Mouse (Mus musculus): Measurements from ENCODE around the gene Nup133.
A peak's percentile ranks its signal among the peaks of the same experiment; 100 is the strongest.
"Not testable (repeated sequence)": the region's sequence is repeated elsewhere in the genome, so short reads cannot be mapped to it uniquely, and the experiment has no call there.

Nup133 gene

DNA sequence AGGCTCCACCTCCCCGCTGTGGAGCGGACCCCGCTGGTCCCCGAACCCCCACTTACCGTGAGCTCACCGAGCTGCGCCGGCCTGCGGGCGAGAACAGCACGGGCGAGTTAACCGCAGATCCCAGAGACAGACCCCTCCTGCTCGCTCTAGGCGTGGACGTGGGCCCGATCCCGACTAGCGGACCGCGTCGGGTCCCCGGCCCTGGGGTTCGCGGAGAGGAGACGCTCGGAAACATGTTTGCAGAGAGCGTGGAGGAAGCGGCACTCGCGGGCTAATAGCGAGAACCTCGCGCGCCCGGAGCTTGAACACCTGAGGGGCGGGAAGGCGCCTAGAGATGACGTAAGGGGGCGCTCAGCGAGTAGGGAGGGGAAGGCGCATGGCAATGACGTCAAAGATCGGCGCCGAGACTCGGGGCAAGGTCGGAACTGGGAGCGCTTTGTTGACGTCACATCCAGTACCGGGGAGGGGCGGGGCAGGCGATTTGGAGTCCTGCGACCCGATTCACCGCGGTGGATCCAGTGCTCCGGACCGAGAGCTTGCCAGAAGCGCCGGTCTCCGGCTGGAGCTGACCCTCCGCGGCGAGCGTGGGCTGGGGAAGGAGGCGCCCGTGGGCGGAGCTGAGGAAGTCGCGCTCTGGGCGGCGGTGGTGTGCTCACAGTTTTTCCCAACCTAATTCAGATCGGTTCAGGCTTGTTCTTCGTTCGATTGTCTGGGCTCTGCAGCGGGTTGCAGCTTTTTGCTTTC is at the start of gene Nup133:
Nup133 (minus strand) TSS at position 324 of the 744 bp plus-strand sequence.
- DNase-seq (ENCODE audit: low read depth, low spot score), result peak; percentile 100

DNA sequence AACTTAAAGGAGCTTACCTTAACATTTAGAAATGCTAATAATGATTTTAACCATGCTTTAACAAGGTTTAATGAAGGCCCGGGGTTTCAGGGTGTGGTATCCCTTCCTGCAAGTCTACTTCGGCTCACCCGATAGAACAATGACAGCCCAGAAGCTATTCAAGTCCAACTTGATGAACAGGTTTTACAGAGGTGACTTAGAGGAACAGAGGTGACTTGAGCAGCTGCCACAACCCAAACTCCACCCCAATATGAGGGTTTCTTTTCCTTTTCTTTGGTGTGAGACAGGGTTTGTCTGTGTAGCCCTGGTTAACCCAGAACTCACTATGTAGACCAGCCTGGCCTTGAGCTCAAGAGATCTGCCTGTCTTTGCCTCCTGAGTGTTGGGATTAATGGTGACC is 44.9 kb upstream of the Nup133 start:
- no peak for DNase-seq (ENCODE audit: low read depth, low spot score)

DNA sequence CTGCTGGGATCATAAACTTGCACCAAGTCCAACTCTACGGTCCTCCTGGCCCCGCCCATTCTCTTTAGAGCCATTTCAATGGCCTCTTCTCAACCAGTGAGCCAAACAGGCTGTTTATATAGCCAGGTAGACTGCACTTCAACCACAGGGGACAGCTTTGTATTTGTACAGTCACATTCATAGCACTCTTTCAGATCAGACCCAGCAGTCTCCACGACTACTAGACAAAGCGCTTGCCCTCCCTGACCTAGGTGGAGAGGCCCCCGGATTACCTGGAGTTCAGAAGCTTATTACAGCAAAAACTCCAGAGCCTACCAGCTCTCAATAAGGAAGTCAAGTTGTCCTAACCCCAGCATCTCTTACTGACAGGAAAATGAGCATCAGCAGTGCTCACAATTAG is 44.5 kb upstream of the Nup133 start:
- DNase-seq (ENCODE audit: low read depth, low spot score), result no peak

DNA sequence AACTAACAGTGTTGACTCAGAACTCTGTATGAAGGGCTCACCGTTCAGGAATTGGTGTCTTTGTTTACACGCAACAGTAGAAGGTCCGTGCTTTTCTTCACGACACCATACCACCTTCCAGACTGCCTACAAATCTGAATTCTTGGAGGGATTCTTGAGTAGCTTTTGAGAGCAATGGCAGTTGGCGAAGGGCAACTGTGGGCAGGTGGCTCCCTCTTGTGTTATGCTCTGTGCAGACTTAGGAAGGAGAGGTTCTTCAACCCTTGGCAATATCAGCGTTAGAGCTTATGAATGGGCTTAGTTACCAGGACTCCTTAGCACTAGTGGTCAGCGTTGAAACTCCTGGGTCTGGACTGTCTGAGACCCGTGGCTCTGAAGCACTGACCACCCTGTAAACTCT is 43.5 kb upstream of the Nup133 start:
- peak; percentile 12 for DNase-seq (ENCODE audit: low read depth, low spot score)

DNA sequence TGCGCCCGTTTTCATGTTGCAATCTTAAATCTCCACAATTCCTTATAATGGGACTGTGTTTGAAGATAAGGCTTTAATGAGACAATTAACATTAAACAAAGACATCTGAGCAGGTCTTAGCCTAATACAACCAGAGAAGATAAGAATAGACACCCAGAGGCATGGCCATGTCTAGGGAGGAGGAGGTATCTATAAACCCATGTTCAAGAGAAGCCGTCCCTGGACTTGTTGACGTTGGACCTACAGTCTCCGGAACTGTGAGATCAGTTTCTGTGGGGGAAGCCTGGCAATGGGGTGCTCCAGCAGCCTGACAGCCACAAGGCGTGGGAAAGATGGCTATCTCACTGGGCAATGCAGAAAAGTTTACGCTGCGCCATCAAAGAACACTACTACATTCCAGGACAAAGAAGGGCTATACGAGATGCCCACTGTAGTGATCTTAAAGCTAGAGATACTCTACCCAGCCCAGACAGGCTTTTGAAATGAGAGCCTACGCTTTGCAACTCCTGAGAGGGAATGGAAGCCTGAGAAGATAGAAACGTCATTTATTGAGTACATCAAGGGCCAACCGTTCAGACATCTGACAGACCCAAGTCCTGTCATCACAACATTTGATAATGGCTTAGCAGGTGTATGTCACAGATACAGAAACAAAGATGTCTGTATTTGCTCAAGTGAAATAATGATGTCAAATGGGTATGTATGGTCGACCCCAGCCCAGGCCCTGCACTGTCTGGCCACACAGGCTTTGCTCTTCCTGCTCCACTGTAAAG is 41.4 kb upstream of the Nup133 start:
- no peak for DNase-seq (ENCODE audit: low read depth, low spot score)

DNA sequence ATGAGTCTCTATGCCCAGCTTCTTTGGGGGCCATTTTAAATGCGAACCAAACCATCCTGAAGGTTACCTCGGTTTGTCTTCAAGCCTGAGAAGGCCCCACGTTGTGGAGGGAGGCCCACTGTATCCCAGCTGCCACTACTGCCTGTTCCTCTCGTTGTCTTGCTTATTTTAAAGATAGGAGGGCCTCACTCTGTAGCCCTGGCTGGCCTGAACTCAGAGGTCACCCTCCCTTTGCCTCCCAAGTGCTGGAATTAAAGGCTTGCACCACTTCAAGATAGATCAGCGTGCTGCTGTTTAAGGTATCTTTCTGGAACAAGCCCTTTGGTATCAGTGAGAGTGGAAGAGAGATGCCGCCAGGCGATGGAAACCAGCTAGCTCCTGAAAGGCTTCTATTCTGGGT is 40.1 kb upstream of the Nup133 start:
- DNase-seq (ENCODE audit: low read depth, low spot score), result no peak

DNA sequence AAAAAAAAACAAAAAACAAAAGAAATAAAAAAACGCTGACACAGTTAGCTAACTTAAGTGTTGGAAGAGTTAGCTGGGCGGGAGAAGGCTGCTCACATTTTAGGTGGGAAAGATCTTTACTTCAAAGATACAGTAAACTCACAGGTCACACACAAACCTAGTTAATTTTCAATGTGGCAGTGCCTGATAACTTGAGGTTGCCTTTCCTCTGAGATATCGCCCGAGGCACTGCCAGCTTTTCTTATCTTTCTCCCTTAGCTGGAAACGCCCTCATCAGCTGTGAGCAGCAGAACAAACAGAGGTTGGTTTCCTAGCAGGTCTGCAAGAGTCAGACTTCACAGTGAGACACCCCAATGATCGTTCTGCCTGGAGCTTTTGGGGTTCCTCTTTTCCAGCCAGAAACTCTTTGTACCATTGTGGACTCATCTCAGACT is 39.6 kb upstream of the Nup133 start:
- DNase-seq (ENCODE audit: low read depth, low spot score), result no peak

DNA sequence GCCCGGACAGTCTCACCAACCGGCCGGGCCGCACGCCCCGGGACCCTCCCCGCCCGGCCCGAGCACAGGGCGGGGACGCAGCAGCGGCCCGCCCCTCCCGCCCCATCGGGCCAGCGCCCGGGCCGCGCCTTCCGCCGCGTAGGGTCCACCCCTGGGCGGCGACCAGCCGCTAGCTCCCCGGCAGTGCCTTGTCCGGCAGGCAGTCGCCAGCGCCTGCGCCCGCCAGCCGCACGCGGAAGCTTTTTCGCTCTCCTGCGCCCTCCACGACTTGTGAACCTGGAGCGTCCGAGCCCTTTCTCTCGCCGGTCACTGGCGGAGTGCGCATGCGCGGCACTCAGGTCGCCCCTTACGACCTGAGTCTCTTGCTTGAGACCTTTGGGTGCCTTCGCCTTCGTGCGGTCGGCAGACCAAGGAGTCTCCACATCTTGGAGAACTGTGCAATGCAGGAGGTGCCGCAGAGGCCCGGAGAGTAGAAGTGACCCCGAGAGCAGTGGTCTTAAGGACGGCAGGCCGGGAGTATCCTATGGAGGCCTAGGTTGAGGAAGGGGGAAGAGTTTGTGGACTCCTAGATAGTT is 33.8 kb upstream of the Nup133 start, which contains the start of gene Abcb10:
Abcb10 (minus strand) TSS at position 297 of the 575 bp plus-strand sequence.
- DNase-seq (ENCODE audit: low read depth, low spot score), result peak; percentile 65

DNA sequence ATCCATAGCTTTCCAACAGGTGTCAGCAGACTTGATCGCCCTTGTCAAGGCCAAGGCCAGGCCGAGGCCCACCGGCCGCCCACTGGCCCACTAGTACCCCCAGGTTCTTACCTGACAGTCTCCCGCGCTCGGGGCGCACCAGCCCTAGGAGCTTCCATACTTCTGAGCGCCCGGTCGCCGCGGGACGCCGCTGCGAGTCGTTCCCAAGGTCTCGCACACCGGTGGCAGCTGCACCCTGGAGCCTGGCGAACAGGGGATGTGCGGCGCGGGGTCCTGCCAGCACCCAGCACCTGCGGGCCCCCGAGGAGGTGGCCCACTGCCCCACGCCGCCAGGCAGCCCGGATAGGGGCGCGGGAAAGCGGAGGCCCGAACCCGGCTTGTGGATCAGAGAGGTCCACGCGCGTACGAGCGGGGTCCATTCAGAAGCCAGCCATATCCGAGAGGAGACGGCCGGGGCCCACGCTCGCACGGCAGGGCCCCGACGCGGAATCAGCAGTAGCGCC is 33.3 kb upstream of the Nup133 start:
- DNase-seq (ENCODE audit: low read depth, low spot score), result peak; percentile 24

DNA sequence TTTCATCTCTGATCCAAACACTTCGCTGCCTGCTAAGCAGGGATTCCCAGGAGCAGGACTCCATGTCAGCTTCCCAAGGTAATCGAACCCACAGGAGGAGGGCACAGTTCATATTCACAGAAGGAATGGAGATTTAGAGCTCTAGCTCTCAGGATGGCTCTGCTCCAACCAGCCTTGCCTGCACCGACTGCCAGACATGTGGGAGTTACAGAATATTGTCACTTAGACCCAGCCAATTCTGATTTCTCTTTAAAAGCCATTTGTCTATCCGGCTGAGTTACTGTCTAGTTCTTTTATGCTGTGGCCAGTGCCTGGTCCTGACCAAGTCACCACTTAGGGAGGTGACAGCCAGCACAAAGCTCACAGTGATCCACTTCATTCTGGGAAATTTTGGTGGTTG is 32.6 kb upstream of the Nup133 start:
- DNase-seq (ENCODE audit: low read depth, low spot score), result no peak

DNA sequence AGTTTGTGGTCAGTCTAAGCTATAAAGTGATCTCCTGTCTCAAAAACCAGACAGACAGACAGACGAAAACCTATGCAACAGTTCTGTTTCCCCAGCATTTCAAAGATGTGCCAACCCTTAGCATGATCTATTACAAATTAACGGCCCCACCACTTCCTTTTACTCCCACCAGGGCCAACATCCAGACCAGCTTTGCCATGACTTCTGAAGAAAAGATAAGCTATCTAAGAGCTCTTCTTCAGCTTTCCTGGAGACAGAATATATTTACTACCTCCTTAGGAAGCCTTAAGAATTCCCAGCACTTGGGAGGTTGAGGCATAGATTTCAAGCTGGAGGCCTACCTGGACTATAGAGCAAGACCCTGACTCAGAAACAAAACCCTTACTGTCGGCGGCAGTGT is 31.2 kb upstream of the Nup133 start:
- DNase-seq (ENCODE audit: low read depth, low spot score), result no peak

DNA sequence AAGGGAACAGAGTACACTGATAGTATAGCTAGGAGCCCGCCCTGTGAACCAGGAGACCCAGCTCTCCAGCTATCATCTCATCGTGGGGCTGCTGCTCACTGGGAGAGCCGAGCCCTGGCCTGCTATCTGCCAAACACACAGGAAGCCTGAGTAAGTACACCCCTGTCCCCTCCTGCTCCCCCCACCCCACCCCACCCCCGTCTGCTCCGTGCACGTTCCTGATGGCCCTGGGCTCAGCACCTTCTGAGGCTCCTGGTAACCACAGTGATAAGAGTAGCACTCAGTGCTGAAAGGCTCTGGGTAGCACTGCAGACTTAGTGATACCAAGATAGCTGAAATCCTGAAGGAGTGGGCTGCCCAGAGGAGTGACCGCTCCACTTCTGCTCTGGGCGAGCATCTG is 29.9 kb upstream of the Nup133 start:
- no peak for DNase-seq (ENCODE audit: low read depth, low spot score)

DNA sequence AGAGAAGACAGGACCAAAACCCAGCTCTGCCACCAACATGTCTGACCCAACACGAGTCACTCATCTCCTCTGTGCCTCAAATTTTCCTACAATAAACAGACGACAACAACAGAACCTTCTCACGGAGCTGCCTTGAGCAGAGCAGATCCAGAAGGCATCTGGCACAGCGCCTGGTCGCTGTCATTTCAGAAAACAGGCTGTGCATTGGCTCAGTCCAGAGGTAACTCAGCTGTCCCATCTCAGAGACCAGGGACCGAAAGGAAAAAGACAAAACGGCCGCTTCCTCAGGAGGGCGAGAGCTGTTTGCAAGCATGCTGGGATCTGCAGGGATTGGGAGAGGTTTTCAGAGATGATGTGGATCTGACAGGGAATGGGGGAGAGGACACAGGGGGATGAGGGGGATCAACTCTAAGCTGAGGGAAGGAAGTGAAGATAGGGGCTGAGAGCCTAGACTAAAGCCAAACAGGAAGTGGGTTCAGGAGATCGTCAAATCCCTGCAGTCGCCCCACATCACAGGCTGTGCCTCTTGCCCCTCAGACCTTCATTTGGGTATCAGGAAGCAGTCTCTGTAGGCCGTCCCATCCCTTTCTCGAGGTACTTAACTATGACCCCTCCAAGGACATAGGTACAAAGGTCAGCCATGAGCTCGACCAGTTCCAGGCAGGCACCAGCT is 29.2 kb upstream of the Nup133 start:
- DNase-seq (ENCODE audit: low read depth, low spot score), result no peak

DNA sequence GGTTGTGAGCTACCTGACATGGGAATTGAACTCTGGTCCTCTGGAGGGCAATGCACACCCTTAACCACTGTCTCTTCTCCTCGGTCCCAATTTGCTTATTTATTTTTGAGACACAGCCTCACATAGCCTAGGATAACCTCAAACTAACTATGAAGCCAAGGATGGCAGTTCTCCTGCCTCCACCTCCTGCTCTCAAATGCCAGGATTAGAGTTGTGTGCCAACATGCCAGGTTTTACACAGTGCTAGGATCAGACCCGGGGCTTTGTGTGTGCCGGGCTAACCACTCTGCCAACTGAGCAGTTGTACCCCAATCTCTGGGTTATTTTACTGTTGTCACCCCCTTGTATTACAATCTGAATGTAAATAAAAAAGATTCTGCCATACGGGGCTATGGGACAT is 28.4 kb upstream of the Nup133 start:
- no peak for DNase-seq (ENCODE audit: low read depth, low spot score)

DNA sequence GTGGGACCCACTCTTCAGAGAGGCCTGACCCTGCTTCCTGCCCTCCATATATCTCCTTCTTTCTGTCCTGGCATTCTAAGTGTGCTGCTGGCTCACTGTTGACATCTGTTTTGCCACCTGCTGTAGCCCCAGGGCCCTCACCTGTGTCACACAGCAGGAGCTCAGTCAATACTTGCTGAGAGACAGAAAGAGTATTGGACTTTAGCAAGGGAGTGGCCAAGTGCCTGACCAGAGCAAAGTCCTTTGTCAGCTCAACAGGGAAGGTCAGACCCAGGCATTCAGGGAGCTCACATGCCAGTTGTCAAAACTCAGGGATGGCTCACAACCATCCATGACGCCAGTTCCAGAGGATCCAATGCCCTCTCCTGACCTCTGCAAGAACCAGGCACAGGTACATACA is 24.4 kb upstream of the Nup133 start:
- DNase-seq (ENCODE audit: low read depth, low spot score), result no peak

DNA sequence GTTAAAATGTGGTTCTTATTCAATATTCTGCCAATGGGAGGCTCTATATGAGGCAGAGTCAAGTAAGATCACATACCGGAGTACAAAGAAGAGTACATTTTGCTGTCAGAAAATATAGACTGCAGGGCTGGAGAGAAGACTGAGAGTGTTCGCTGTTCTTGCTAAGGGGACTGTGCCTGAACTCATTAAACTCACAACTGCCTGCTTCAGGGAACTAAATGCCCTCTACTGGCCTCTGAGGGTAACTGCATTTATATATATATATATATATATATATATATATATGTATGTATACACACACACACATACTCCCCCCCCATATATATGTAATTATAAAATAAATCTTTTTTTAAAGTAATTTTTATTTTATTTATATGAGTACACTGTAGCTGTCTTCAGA is 17.8 kb upstream of the Nup133 start:
- peak; percentile 46 for DNase-seq (ENCODE audit: low read depth, low spot score)

DNA sequence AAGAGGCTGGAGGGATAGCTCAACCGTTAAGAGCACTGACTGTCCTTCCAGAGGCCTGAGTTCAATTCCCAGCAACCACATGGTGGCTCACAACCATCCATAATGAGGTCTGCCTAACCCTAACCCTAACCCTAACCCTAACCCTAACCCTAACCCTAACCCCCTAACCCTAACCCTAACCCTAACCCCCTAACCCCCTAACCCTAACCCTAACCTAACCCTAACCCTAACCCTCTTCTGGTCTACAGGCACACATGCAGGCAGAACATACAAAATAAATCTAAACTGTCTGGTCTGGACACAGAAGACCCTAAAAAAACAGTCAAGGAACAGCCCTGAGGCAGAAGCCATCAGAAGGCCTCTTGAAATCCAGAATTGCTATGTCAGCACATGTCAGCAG is 12.3 kb upstream of the Nup133 start:
- DNase-seq (ENCODE audit: low read depth, low spot score), result no peak

DNA sequence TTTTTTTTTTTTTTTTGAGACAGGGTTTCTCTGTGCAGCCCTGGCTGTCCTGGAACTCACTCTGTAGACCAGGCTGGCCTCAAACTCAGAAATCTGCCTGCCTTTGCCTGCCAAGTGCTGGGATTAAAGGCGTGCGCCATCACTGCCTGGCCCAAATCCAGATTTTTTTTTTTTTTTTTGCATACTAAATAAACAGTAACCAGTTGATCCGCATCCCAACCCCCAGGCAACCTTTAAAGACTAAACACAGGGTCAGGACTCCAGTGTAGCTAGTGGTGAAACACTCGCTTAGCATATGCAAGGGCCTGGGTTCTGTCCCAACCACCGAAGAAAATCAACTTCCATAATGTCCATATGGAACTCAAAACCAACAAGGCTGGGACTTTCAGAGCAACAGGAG is 11.5 kb upstream of the Nup133 start:
- DNase-seq (ENCODE audit: low read depth, low spot score), result not testable (repeated sequence)

DNA sequence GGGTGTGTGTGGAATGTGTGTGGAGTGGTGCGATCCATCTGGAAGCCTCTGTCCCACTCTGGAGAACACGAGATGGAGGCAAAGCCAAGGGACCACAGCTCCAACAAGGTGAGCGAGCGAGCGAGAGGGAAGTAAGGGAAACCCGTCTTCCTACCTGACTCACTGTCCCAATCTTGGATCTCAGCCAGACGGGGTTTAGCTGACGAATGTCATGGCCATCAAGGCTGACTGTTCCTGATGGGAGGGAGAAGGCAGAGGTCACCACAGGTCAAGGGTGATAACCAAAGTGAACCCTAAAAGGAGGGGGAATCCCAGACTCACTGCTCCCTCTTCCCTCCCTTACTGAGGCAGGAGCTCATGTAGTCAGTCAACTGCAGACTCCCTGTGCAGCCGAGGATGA is 11.0 kb upstream of the Nup133 start:
- DNase-seq (ENCODE audit: low read depth, low spot score), result no peak

DNA sequence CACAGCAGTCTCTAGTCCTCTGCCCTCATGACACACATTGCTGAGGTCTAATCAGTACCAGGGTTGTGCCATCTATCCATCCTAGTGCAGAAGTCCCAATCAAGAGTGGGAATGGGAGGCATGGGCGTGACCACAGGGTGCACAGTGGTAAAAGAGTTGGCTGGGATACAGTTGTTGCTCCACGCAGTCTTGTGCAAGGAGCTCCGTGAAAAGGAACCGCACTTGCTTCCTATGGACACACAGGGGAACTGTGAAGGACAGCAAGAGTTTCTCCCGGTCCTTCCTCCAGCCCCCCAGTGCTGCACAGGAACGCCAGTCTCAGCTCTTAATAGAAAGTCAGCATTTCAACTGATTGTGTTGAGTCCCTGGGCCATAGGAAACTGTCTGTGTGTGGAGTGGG is 10.4 kb upstream of the Nup133 start:
- no peak for DNase-seq (ENCODE audit: low read depth, low spot score)

DNA sequence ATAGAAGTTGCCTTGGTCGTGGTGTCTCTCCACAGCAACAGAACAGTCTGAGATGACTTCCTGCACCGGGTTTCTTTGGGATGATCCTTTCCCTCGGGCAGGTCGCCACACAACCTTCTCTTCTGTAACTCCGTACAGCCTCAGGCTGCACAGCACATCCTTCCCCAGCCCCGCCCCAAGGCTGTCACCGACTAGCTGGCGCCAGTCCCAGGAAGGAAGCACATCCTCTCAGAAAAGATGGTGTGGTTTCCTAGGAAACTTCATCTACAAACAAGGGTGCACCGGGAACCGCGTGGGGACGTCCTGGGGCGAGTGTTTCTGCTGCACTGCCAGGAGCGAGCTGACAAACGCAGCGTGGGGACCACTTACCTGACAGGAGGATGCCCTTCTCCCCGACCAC is 9.1 kb upstream of the Nup133 start:
- DNase-seq (ENCODE audit: low read depth, low spot score), result no peak

DNA sequence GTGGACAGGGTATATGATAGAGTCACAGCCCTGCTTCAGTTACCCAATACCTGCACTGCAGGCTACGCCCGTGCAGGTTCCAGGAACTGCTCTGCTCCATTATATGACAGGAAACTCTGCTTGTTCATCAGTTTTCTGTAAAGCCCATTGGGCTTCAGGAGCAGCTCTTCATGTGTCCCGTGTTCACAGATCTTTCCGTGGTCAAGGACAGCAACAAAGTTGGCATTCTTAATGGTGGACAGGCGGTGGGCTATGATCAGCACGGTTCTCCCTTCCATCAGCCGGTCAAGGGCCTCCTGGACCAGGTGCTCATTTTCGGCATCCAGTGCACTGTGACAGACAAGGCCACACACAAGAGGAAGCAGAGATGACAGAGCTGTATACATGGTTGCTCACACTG is 5.2 kb upstream of the Nup133 start:
- DNase-seq (ENCODE audit: low read depth, low spot score), result no peak

Data from CD4-positive, CD25-positive, alpha-beta regulatory T cell, adult 2 months (primary cell).